Mouse (Mus musculus): Measurements from ENCODE around the gene Gys1.
A peak's percentile ranks its signal among the peaks of the same experiment; 100 is the strongest.
"Not testable (repeated sequence)": the region's sequence is repeated elsewhere in the genome, so short reads cannot be mapped to it uniquely, and the experiment has no call there.

The Gys1 gene

GRCm38 (mm10) chr7:45457204-45458060 lies 22.8 kb downstream of the Gys1 start:
- DNase-seq (ENCODE audit: low spot score in 2 of 2): no peak

DNA sequence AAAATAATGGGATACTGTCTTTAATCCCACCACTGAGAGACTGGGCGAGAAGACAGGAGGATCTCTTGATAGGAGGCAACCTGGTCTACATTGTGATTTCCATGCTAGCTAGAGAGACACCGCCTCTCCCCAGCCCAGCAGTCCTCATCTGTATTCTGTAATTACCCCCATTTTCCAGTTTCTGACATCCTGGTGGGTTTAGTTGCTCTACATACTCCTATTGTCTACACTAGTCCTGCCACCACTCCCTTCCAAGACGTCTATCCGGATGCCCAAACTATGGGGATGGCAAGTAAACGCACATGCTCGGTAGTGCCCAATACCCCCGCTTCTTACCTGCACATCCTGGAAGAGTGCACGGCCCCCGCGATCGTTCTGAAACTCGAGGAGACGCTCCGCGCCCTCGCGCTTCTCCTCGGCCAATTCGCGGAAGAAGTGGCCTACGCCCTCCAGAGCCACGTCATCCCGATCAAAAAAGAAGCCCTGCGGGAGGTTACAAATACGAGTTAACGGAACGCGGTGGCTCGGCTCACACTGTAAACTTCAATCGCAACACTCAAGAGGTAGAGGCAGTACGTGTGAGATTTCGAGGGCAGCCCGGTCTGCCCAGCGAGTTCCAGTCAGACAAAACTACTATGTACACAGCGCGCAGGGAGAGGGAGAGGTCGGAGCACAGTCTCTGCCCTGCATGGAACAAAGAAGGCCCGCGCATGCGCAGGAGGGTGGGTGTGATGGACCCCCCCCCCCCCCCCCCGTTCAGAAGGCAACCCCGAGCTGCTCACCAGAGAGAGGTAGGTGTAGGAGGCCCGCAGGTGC lies 24.3 kb downstream of the Gys1 start:
- DNase-seq (ENCODE audit: low spot score in 2 of 2): peak; percentile 77 to 82

DNA sequence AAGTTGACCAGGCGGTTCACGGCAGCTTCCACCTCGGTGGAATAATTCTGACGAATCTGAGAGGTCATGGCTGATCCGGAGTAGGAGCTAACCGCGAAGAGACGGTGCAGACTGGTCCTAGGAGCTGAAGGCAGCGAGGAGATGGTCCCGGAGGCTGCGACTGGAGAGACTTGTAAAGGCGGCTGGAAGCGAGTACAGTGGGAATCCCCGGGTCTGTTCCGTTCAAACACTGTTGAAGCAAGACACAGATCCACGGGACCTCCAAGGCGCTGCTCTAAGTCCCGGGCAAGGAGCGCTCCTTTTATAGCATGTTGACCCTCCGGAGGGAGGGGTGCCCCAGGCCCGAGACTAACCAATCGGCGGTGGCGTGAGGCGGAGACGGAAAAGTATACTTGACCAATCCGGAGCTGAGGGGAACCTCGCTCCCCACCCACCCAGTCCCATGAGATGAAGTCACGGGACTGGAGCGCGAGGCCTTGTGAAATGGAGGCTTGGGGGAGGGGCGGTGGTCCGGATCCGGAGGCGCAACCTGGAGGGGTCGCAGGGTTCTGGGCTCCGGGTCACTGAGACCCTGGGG lies 25.0 kb downstream of the Gys1 start, which contains the start of gene Ftl1:
Gene Ftl1 (minus strand): TSS at position 321 of the 577 bp plus-strand sequence.
- DNase-seq (ENCODE audit: low spot score in 2 of 2): peak; percentile 85 to 94

- DNase-seq (ENCODE audit: low spot score in 2 of 2): no peak
Observed at GRCm38 (mm10) chr7:45460377-45460776, 25.7 kb downstream of the Gys1 start.

GRCm38 (mm10) chr7:45460860-45461314 lies 26.2 kb downstream of the Gys1 start:
- DNase-seq (ENCODE audit: low spot score in 2 of 2): peak in 1 of 2 experiments; percentile 54

DNA sequence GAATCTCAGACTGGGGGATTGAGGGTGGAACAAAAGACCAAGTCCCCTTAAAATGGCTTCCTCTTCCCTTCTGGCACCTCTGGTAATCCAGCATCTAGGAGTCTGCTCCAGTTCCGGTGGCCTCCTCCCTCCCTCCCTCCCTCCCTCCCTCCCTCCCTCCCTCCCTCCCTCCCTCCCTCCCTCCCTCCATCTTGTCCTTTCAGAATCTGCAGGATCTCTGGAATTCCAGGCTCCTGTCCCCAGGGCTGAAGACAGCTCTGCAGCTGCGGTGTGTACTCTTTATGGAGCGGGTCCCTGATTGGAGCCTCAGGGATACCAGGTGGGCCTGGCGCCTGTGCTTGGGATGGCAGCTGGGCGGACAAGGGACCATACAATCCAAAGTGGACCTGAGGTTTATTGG lies 26.7 kb downstream of the Gys1 start:
- DNase-seq (ENCODE audit: low spot score in 2 of 2): no peak

DNA sequence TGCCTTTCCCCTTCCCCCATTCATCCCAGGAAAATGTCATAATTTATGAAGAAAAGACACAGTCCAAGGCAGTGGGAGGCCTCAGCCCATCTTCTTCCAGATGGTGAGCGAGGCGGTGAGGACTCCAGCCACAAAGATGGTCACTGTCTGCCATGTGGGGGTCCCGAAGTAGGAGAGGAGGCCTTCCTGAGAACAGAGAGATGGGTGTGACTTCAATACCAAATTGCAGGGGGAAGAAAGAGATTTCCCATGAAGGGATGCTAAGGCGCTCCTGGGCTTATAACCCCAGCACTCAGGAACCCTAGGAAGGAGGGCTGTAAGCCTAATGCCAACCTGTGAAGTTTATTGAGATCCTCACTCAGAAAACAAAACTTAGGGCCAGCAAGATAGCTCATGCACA lies 27.1 kb downstream of the Gys1 start:
- DNase-seq (ENCODE audit: low spot score in 2 of 2): no peak

DNA sequence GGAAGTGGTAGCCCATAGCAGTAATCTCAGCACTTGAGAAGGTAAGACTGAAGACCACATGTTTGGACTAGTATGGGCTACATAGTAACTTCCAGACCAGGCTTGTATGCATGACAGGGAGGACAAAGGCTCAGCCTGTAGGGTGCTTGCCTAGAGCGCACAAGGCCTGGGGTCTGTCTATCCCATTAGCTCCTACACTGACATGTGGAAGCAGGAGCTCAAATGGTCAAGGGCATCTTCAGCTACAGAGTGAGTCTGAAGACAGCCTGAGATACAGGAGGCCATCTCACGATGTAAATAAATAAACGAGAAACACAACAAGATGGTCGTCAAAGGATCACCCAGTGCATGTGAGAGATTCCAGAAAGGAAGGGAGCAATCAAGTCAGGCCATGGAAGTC lies 27.7 kb downstream of the Gys1 start:
- no peak for DNase-seq (ENCODE audit: low spot score in 2 of 2)

GRCm38 (mm10) chr7:45462868-45463267 lies 28.2 kb downstream of the Gys1 start:
- DNase-seq (ENCODE audit: low spot score in 2 of 2): not testable (repeated sequence)

- no peak for DNase-seq (ENCODE audit: low spot score in 2 of 2)
Observed at GRCm38 (mm10) chr7:45463987-45464778, 29.5 kb downstream of the Gys1 start.

GRCm38 (mm10) chr7:45465112-45465511 lies 30.5 kb downstream of the Gys1 start:
- DNase-seq (ENCODE audit: low spot score in 2 of 2): no peak

GRCm38 (mm10) chr7:45465549-45465948 lies 30.9 kb downstream of the Gys1 start:
- no peak for DNase-seq (ENCODE audit: low spot score in 2 of 2)

DNA sequence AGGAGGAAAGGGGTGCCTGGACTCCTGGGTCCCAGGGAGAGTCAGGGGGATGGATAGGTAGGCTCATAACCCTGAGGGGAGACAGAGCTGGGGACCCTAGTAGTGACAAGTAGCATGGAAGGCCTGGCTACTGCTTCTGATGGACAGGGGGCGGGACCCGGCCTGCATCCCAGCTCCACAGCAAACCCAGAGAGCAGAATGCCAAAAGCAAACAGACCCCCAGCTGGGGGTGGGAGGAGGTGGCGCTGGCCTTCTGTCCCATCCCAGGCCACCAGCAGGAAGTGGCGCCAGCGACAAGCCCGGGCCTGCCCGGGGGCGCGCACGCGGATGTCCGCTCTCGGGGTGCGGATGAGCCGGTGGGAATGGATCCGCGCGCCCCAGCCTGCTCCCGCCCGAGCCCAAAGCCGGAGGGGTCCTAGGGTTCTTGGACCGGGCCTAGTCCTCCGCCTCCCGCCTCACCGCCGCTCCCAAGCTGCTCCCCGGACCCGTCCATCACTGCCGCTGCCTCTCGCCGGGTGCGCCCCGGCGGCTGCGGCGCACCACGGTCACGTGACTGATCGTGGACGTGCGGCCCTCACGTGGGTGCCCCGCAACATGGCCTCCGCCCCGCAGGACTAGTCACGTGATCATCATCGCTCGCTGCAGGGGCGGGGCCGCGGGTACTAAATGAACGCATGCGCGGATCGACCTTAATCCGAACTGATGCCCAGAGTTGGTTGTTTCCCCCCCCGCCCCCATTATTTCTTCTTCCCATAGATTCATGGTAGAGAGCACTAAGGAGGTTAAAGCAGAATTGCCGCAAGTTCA lies 31.8 kb downstream of the Gys1 start, which contains the start of gene Bax:
Gene Bax (minus strand): TSS at position 616 of the 807 bp plus-strand sequence.
- DNase-seq (ENCODE audit: low spot score in 2 of 2): peak; percentile 90 to 97

DNA sequence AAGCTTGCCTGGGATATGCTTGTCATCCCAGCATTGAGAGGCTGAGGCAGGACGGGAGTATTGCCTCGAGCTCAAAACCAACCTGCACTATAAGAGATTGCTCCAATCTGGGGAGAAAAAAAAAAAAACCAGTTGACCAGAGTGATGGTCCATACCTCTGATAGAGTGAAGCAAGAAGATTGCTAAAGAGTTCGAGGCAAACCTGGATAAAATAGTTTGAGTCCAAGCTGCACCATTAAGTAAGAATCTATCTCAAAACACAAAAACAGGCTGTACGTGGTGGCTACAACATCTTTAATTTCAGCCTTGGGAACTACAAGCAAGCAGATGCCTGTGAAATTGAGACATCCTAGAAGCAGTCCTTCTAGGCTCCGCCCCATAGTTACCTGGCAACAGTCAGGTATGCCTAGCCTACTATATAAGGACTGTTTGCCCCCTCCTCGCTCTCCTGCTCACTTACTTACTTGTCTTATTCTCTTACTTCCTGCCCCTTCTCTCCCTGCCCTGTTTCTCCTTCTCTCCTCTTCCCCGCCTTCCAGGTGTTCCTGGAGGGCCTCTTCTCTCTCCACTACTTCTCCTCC lies 32.5 kb downstream of the Gys1 start:
- DNase-seq (ENCODE audit: low spot score in 2 of 2): no peak

DNA sequence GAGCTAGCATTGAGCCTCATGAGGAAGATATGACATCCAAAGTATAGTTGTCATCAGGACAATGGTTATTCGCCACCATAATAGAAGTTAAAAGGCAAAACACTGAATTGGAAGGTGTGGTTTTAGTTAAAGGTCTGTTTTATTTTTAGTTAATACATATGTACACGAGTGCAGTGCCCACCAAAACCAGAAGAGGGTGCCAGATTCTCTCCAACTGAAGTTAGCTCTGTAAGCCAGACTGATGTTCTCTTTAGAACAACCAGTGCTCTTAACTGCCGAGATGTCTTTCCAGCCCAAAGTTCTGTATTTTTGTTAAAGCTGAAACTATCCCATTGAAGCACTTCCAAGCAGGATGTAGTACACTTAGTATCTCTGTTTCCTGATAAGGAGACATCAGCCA lies 36.2 kb downstream of the Gys1 start:
- peak in 1 of 2 experiments; percentile 61 for DNase-seq (ENCODE audit: low spot score in 2 of 2)

GRCm38 (mm10) chr7:45475291-45475969 lies 40.8 kb downstream of the Gys1 start:
- no peak for DNase-seq (ENCODE audit: low spot score in 2 of 2)

- no peak for DNase-seq (ENCODE audit: low spot score in 2 of 2)
Observed at GRCm38 (mm10) chr7:45476453-45476852, 41.8 kb downstream of the Gys1 start.

DNA sequence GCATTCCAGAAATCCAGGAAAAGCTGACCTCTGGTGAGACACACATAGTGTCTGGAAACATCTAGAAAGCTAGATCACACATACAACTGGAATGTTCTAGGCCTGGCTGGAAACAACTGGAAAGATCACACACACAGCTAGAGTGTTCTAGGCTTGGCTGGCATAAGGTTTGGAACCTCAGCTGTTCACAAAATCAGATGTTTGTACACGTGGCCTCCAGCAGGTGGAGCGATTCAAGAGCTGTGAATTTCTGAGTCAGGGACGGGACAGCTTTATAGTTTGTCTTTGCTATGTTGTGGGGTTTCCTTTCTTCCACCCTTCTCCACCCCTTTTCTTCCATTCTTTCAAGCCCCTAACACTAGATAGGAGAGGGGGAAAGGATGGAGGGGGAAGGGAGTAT lies 42.4 kb downstream of the Gys1 start:
- DNase-seq (ENCODE audit: low spot score in 2 of 2): peak in 1 of 2 experiments; percentile 56

GRCm38 (mm10) chr7:45478774-45479173 lies 44.1 kb downstream of the Gys1 start:
- no peak for DNase-seq (ENCODE audit: low spot score in 2 of 2)
